Mouse (Mus musculus): ENCODE measurements around the gene Adora2a.
"Not testable (repeated sequence)": the region's sequence is repeated elsewhere in the genome, so short reads cannot be mapped to it uniquely, and the experiment has no call there.

The Adora2a gene

DNA sequence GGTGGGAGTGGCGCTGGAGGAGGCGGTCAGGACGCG lies at the start of gene Adora2a:
Gene Adora2a, plus strand, starts transcription at position 6 of the 36 bp plus-strand sequence.
- DNase-seq (ENCODE audit: low read depth in 2 of 2, low spot score in 2 of 2): no peak

DNA sequence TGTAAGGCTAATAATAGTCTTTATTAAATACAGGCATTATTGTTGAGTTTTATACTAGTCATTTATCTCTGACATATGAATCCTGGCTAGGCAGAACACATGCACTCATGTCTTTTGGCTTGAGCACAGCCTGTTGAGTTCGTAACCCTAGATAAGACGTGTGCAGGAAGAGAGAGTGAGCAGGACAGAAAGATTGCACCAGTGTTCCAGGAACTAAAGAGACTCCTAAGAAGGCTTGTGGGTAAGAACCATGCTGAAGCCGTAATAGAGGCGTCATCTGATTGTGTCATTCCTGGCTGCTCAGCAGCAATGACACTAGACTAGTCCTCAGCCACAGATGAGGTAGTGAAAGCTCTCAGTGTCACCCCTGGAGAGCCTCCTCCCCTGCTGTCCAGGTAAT lies 43.7 kb upstream of the Adora2a start:
- DNase-seq (ENCODE audit: low read depth in 2 of 2, low spot score in 2 of 2): no peak

DNA sequence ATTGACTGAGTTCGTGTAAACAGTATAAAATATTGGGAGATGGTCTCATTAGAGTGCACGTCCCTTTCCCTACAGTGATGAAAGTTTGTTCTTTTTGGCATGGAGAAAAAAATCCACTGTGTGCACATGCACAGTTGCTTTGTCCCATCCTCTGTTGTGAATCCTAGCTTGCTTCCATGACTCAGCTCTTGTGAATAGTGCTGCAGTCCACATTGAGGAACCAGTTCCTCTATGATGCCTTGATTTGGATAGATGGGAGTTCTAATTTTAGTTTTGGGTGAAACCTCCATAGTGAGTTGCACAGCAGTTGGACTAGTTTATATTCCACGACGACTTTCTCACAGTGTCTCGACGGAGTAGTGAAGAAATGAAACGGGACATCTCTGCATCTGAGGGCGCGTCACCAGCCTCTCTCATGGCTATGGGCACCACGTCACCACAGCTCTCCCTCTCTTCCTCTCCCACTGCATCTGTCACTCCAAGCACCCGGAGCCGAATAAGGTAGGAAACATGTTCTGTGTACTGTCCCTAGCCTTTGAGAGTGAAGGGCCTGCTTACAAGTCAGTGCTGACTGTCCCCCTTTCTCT lies 40.2 kb upstream of the Adora2a start:
- no peak for DNase-seq (ENCODE audit: low read depth in 2 of 2, low spot score in 2 of 2)

DNA sequence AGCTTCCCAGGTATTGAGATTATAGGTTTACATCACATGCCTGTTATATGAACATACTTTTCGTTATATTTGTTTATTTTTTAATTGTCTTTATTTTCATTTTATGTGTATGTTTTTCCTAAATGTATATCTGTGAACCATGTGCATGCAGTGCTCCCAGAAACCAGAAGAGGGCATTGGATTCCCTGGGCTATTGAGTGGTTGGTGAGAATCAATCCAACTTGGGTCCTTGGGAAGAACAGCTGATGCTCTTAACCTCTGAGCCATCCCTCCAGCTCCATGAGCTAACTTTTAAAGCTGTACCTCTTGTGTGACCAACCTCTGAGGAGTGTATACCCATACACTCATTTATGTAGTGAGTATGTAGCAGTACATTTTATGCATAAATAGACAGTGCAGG lies 39.2 kb upstream of the Adora2a start:
- DNase-seq (ENCODE audit: low read depth in 2 of 2, low spot score in 2 of 2): peak in 1 of 2 experiments; percentile 34

DNA sequence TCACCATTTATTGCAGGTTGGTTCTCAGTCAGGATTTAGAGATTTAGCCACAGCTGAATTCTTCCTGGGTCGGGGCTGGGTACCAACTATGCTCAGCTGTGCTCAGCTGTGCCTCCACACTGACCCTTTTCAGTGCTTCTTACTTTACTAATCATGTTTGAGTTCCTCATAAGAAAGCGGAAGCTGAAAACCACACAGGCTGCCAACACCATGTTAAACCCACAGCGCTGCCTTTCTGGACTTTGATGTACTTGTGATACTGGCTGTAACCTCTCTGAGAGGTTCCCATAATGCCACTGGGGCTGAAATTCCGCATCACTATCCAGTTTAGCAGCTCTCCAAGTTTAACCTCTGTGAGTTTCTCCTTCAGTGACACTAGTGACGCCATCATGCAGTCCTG lies 34.0 kb upstream of the Adora2a start:
- peak; percentile 42 to 57 for DNase-seq (ENCODE audit: low read depth in 2 of 2, low spot score in 2 of 2)

DNA sequence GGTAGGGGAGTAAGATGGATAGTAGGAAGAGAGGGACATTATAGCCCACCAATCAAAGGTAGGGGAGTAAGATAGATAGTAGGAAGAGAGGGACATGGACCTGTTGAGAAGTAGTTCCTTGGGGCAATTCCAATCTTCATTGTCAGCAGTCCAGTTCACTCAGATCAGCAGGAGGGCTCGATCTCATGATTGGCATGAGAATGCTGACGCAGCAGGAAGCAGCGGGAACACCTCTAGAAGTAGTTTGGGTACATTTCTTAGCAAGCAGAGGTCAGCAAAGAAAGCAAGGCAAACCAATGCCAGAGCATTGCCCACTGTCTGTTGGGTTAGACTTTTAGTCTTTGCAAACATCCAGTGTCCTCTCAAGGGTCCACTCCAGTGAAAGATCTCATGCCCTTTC lies 32.9 kb upstream of the Adora2a start:
- no peak for DNase-seq (ENCODE audit: low read depth in 2 of 2, low spot score in 2 of 2)

DNA sequence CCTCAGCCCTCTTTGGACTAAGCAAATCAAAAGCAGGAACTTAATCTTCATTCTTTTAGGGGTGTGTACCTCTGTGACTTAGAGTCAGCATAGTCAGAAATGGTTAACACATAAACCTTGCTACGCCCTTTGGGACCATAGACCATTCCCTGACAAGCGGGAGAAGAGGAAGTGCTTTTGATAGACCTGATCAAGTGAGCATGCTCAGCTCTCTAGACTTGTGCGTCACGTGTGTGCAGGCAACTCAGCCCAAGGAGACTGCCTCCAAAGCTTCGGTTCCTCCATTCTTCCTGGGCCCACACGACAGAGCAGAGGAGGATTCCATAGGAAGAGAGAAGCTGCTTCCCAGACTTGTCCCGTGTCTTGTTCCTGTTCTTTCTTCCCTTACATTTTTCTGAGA lies 28.1 kb upstream of the Adora2a start:
- DNase-seq (ENCODE audit: low read depth in 2 of 2, low spot score in 2 of 2): no peak

DNA sequence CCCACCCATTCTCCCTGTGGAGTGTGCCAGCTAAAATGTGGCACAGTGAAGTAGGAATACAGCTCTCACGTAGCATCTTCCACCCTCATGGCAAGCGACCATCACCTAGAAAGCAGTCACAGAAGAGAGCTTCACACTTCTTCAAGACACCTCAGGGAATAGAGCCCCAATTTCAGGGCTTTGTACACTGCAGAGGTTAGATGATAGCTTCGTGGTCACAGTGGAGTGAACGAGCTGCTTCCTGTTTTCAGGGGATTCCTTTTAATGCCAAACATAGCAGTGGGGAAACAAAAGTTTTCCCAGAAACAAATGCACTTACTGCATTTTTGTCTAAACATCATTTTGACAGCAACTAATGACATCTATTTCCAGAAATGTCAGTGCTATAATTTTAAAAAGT lies 27.3 kb upstream of the Adora2a start:
- no peak for DNase-seq (ENCODE audit: low read depth in 2 of 2, low spot score in 2 of 2)

DNA sequence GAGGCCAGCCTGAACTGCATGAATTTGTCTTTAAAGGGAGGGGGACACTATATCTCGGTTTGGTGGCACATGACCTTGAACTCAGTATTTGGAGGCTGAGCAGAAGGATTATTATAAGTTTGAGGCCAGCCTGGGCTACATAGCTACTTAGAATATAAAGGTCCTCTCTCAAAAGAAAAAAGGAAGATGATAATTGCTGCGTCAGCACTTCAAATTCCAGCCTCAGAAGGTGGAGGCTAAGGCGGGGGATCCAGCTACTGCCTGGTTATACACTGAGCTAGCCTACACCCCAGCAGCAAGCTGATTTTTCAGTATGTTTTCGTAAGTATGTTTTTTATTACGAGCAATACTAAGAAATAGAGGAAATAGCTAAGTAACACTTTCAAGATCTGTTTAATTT lies 26.0 kb upstream of the Adora2a start:
- DNase-seq (ENCODE audit: low read depth in 2 of 2, low spot score in 2 of 2): no peak

DNA sequence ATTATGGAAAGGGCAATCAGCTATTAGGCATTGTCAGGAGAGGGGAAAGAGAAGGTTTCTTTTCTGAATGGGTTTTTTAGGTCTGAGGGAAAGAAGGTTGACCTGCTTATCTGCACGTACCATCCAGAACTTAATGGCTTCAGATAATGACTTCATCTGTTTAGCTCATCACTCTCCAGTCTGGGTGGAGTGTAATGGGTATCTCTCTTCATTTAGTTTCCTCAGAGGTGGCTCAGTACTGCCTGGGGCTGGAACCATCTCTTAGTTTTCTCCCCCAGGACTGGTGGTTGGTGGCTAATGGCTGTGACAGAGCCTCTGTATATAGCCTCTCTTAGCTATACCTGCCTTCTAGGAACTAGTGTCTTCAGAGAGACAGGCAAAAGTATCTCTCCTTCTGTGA lies 25.3 kb upstream of the Adora2a start:
- DNase-seq (ENCODE audit: low read depth in 2 of 2, low spot score in 2 of 2): no peak

DNA sequence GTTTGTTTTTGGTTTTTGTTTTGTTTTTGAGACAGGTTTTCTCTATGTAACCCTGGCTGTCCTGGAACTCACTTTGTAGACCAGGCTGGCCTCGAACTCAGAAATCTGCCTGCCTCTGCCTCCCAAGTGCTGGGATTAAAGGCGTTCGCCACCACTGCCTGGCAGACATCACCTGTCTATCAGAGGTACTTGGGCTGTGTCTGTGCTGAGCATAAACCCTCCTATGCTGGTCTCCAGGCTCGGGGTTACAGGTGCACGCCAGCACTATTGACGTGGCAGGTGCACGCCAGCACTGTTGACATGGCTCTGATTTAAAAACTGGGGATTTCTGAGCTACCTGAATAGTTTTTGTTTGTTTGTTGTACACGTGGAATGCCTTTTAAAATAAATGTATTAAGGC lies 24.5 kb upstream of the Adora2a start:
- not testable (repeated sequence) for DNase-seq (ENCODE audit: low read depth in 2 of 2, low spot score in 2 of 2)

DNA sequence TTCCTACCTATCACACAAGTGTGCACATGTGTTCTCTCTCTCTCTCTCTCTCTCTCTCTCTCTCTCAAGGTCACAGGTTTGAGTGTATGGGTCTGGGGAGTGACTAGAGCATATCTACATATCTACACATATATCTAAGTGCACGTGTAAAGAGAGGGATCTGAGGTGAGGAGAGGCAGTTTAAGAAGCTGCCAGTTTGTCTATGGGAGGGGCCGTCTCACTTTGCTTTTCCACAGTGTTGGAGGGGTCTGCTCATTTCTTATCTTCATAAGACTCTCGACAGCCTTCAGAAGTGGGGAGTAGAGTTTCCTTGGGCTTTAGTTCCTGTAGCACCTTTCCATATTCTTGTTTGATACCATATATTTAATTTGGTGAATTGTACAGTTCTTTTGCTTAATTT lies 23.4 kb upstream of the Adora2a start:
- no peak for DNase-seq (ENCODE audit: low read depth in 2 of 2, low spot score in 2 of 2)

DNA sequence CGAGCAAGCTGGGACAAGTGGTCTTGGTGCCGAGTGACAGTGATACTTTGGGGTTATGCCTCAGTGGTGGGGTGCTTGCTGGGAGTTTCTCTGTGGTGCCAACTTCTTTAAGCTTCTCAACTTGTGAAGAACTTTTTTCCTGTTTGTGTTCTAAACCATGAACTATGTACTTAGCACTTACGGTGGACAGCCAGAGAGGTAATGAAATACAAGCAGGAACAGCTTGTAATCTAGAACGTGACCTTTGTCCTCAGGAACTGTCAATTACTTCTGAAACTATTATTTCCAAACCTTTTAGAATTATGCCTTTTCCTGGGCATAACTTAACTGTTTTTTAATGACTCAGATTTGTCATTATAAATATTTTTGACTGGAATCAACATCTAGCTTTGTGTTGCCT lies 22.3 kb upstream of the Adora2a start:
- DNase-seq (ENCODE audit: low read depth in 2 of 2, low spot score in 2 of 2): no peak

DNA sequence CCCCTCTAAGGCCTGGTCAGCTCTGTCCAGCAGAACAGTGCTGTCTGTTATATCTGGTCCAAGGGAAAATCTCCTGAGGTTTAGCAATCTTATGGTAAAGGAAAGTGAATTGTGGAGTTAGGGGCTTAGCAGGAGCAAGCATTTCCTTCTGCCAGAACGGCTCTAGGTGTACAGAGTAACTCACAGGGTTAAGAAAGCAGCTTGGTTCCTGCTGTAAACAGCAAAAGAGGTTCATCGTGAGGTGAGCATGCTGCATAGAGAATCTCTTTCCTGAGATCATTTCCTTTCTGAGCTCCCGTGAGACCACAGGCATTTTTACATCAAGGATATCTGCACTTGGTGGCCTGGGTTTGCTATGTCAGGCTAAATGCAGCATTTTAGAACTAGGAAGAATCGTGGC lies 21.8 kb upstream of the Adora2a start:
- no peak for DNase-seq (ENCODE audit: low read depth in 2 of 2, low spot score in 2 of 2)

DNA sequence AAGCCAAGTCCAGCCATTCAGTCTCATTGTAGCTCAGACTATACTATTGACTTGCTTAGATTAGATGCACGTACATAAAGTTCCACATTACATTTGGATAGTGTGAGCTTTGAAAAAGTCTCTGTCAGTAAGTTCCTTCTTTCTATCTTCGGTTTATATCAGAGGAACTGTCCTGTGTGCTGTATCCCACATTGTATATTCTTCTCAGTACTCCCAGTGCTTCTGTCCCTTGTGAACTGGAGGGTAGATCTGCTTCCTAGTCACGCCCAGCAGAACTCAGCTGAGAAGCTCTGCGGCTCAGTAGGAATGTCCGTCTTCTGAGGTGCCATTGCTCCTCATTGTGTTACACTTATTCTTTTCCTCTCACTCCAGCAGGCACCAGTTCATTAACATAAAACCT lies 18.1 kb upstream of the Adora2a start:
- DNase-seq (ENCODE audit: low read depth in 2 of 2, low spot score in 2 of 2): no peak

DNA sequence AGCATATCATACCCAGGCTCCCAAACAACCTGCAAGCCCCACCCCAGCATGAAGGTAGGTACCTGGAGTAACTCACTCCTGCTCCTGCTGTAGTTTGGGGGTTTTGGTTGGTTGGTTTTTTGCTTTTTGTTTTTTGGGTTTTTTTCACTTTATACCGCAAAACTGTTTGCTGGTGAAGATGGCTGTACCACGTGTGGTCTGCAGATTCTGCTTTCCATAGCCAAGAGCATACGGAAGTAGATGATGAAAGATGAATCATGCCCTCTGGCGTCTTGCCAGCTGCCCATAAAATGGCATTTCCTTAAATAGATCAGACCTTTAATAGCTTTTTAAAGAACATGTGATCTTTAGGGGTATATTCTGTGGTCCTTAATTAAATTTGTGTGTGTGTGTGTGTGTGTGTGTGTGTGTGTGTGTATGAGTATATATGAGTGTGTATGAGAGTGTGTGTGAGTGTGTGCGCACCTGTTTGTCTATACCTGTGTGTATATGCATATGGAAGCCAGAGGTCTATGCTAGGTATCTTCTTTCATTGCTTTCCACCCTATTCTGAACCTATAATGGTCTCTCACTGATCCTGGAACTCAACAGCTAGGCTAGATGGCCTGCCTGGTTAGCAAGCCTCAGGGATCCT lies 16.8 kb upstream of the Adora2a start:
- peak in 1 of 2 experiments; percentile 64 for DNase-seq (ENCODE audit: low read depth in 2 of 2, low spot score in 2 of 2)

DNA sequence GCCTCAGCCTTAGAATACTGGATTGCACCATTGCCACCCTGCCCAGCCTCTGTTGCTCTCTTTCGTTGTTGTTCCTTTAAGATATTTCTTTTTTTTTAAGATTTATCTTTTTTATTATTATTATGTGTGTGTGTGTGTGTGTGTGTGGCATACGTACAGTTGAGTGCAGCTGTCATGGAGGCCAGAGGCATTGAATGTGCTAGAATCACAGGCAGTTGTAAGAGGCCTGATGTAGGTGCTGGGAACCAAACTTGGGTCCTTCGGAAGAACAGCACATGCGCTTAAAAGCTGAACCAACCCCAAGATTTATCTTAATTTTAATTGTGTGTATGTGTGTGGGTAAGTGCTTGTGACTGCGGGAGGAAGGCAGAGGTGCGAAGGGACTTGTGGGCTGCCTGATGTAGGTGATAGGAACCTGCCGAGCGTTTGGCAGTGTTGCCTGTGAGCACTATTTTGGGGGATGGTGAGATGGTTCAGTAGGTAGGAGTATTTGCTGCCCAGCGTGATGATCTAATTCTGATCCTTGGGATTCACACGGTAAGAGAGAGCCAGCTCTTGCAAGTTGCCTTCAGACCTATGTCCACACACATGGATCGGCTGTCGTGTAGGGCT lies 15.4 kb upstream of the Adora2a start:
- DNase-seq (ENCODE audit: low read depth in 2 of 2, low spot score in 2 of 2): no peak

DNA sequence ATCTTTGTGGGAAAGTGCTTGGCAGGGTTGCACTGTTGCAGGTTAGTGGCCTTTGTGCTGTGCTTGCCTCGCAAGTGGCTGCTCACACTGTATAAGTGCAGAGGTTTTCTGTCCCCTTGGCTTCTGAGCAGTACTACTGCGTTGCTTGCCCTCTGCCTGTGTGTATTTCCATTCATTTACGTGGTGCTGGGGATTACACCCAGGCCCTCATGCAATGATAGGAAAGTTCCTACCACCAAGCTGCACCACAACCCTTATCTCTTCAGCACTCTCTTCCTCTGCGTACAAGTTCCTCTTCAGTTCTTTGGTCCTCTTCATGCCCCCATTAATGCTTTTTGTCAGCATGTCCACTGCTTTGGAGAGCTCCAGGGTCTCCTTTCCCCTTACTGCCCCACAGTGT lies 14.7 kb upstream of the Adora2a start:
- no peak for DNase-seq (ENCODE audit: low read depth in 2 of 2, low spot score in 2 of 2)

DNA sequence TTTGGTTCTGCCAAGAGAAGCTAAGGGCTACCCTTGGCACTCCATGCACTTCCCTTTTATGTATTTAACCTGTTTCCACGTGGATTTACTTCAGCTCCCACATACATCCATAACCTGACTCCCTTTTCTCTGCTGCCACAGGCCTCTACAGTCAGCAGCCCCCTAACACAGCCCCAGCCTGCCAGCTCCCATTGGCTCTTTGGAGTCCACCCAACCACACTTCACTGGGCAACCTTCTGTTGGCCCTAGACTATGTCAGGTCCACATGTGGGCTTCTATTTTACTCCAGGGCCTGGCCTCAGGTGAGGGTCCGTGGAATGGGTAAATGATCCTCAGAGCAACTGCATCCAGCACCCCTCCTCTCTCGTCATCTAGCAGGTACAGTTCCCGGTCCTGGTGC lies 14.1 kb upstream of the Adora2a start:
- no peak for DNase-seq (ENCODE audit: low read depth in 2 of 2, low spot score in 2 of 2)

DNA sequence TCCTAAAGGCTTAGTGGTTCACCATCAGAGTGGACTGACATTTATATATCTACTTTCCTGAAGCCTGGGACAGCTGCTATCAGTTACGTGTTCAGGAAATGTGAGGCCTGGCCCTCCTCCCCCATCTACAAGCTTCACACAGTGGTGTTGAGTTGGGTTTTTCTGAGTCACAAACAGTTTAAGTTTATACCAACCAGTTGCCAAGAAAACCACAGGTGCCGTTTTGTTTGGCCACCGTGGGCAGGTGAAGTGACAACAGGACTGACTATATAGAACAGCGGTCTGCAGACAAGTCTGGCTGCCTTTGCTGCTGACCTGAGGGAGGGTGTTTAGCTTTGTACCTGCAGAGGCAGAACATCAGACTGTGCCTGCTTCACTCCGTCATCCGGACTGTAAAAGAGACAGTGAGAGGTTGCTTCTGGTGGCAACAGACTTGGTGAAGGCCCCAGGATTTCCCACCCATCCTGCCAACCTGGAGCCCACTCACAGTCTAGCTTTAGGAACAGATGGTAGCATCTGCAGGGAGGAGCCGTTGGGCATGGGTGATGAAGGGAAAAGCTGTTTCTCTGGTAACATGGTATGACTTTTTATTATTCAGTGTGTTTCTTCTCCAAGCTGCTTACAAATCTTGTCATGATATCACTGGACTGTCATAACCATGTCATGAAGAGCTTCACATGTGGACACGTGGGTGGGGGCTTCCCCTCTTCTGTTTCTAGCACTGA lies 13.2 kb upstream of the Adora2a start:
- no peak for DNase-seq (ENCODE audit: low read depth in 2 of 2, low spot score in 2 of 2)

DNA sequence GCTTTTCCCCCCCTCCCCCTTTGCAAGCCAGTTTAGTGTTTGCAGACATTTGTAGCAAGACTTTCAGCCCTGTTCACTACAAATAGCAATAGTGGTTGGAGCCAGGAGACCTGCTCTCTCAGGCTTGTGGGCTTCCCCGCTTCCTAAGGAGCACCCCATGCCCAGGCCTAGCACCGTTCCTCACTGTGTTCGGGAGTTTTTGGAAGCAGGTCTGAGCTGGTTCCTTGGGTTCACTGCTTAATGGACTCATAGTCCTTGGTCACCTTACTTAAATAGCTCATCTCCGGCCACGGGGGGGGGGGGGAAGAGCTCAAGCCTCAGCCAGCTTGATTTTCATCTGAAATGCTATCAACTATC lies 12.7 kb upstream of the Adora2a start:
- no peak for DNase-seq (ENCODE audit: low read depth in 2 of 2, low spot score in 2 of 2)

DNA sequence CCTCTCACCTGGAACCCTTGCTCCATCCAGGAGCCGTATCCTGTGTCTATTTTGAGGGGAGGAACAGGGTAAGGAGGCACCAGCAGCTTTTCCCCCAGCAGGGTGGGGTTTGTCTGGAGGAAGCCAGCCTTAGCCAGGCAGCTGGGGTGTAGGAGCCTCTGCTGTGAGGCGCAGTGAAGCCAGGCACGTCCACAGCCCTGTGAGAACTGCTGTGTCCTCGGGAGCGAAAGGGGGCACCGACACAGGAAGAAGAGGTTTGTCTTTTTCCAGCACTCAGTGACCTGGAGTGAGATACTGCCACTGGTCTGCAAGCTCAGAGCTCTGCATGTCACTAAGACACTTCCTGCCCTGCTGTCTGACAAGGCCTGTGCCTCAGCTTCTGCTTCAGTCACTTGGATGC lies 12.3 kb upstream of the Adora2a start:
- no peak for DNase-seq (ENCODE audit: low read depth in 2 of 2, low spot score in 2 of 2)

DNA sequence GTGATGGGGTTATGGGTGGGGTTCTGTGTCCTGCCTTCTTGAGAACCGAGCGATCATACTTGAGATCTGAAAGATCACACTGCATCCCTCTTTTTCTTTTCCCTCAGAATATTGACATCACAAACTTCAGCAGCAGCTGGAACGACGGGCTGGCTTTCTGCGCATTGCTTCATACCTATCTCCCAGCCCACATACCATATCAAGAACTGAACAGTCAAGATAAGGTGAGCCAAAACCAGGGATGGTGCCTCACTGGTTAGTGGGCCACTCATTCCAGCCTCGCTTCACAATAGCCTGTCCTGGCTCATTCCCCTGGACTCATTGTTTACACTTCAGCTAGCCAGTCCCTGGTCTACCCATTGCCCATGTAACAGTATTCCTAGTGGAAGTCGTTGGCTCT lies 9.5 kb upstream of the Adora2a start:
- no peak for DNase-seq (ENCODE audit: low read depth in 2 of 2, low spot score in 2 of 2)
